Mouse (Mus musculus): ENCODE results near the gene Zfp800. TPM values are rescaled to one million over a fixed set of nuclear protein-coding genes. Genes with fewer than 3 reads are reported as not detected.

Zfp800 gene
- total RNA-seq, 1 experiment from 2014 or later = 46.4 TPM

- ATAC-seq (ENCODE audit: extremely low read depth, insufficient number of reproducible peaks, low FRiP score, poor library complexity, severe bottlenecking) = no peak
These were observed 145.0 kb downstream of the Zfp800 start for GRCm38 (mm10) chr6:28252790-28253189.

- no peak for ATAC-seq (ENCODE audit: extremely low read depth, insufficient number of reproducible peaks, low FRiP score, poor library complexity, severe bottlenecking)
These were observed 149.6 kb downstream of the Zfp800 start for GRCm38 (mm10) chr6:28248211-28248610.

DNA sequence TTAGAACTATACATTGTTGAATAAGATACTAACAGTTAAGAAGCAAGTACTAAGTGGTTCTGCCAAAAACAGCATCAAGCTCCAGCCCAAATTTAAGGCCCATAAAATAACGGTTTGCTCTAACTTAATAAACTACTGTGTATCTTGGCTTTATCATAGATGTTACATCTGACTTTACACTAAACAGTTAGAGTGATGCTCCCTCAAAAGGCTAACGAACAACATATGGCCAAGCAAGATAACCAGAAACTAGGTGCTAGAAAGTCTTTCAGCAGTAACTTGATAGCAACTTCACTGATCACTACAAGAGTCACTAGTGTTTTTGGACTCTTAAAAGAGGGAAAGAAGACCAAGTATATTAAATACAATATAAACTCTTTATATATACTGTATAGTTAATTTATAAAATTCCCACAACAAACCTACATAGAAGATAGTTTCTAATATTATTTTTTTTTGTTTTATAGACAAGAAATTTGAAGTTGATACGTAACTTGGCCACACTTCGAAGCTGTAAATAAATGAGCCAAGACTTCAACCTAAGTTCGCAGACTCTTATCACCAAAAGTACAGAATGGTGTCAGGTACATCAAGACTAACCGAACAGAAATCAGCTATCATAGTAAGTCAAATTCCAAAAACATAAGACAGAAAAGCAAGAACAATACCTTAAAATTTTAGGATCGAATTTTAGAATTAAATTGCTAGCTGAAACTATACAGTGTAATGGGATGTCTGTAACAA lies 165.0 kb downstream of the Zfp800 start:
- no peak for ATAC-seq (ENCODE audit: extremely low read depth, insufficient number of reproducible peaks, low FRiP score, poor library complexity, severe bottlenecking)

DNA sequence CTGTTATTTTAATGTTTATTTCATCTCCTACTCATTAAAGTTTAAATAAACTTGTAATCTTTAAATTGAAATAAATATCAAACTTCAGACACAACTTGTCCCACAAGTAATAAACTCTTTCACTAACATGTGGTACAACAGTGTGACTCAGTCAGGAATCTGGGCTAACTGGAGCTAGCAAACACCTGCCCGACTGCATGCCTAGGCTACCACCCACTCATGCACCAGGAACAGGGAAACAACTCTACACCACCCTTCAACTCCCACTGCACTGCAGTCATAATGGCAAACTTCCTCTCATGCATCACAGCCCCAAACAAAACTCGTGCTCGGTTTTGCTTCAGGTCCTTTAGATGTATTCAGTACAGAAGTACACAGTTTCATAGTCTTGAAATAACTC lies 169.7 kb downstream of the Zfp800 start:
- ATAC-seq (ENCODE audit: extremely low read depth, insufficient number of reproducible peaks, low FRiP score, poor library complexity, severe bottlenecking) = no peak

- no peak for ATAC-seq (ENCODE audit: extremely low read depth, insufficient number of reproducible peaks, low FRiP score, poor library complexity, severe bottlenecking)
These were observed 176.8 kb downstream of the Zfp800 start for GRCm38 (mm10) chr6:28221017-28221416.

GRCm38 (mm10) chr6:28218386-28218785 lies 179.4 kb downstream of the Zfp800 start:
- no peak for ATAC-seq (ENCODE audit: extremely low read depth, insufficient number of reproducible peaks, low FRiP score, poor library complexity, severe bottlenecking)

GRCm38 (mm10) chr6:28215268-28215954 lies 182.4 kb downstream of the Zfp800 start:
- ATAC-seq (ENCODE audit: extremely low read depth, insufficient number of reproducible peaks, low FRiP score, poor library complexity, severe bottlenecking) = no peak

GRCm38 (mm10) chr6:28214658-28215267 lies 183.0 kb downstream of the Zfp800 start:
- ATAC-seq (ENCODE audit: extremely low read depth, insufficient number of reproducible peaks, low FRiP score, poor library complexity, severe bottlenecking) = no peak

DNA sequence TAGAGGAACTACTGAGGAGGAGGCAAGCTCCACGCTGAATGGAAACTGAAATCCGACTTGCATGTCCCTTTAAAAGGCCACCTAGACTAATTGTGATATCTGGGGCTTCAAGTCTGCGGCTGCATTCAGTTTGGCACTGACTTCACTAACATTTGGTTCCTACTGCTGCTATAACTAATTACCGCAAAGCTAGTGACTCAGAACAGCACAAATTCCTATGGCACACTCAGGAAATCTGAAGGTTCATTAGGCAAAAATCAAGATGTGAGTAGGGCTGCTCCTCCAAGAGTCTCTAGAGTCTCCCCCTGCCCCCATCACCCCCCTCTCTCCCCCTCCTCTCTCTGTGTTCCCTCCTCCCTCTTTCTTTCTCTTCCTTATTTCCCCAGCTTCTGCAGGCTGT lies 194.4 kb downstream of the Zfp800 start:
- no peak for ATAC-seq (ENCODE audit: extremely low read depth, insufficient number of reproducible peaks, low FRiP score, poor library complexity, severe bottlenecking)

DNA sequence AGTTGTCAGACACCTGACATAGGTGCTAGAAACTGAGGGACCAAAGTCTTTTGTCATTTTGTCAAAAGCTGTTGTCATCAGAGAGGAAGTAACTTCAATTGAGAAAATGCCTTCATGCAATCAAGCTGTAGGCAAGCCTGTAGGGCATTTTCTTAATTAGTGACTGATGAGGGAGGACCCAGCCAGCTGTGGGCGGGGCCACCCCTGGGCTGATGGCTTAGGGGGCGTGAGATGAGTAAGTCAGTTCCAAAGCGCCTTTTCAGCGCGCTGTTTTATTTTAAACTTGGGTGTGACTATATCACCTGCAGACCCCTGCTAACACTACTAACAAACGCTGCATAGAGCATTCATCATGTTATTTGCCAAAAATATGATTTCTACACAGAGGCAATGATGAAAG lies 195.0 kb downstream of the Zfp800 start:
- no peak for ATAC-seq (ENCODE audit: extremely low read depth, insufficient number of reproducible peaks, low FRiP score, poor library complexity, severe bottlenecking)

DNA sequence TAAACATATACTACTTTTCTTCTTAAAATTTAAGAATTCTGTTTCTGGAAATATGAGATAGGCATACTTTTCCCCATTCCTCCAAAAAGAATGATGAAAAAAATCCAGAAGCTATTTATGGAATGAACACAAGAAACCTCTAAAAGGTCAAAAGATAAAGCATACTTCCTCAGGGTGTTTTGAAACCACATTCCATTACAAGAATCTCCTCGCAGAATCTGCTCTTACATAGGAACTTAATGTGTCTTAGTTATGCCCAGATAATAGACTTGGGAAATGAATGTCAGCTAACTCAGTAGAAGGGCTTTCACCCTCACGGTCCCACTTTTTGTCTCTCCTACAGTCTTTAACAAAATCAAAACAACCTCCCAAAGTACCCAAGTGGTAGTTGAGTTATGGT lies 203.9 kb downstream of the Zfp800 start:
- ATAC-seq (ENCODE audit: extremely low read depth, insufficient number of reproducible peaks, low FRiP score, poor library complexity, severe bottlenecking) = no peak

- no peak for ATAC-seq (ENCODE audit: extremely low read depth, insufficient number of reproducible peaks, low FRiP score, poor library complexity, severe bottlenecking)
These were observed 205.9 kb downstream of the Zfp800 start for GRCm38 (mm10) chr6:28191935-28192334.

Other genes starting within 250 kb of the Zfp800 start
- 39.3 and 47.8 TPM in 2 replicates for gene Arf5, start 25.6 kb upstream of the Zfp800 start, total RNA-seq (2017)
- 0.47 and 0.61 TPM in 2 replicates for gene Fscn3, start 29.8 kb upstream of the Zfp800 start, total RNA-seq (2017)
- 35.0 and 37.0 TPM in 2 replicates for gene Gcc1, start 30.4 kb upstream of the Zfp800 start, total RNA-seq (2017)
- not detected in 2 replicates for gene Pax4, start 51.3 kb upstream of the Zfp800 start, total RNA-seq (2017)
- gene Snd1, start 77.1 kb upstream of the Zfp800 start, total RNA-seq (2017) = 44.2 and 47.9 TPM in 2 replicates

Data from neutrophil, adult 5-6 weeks (primary cell).